In the genomic region with DNA sequence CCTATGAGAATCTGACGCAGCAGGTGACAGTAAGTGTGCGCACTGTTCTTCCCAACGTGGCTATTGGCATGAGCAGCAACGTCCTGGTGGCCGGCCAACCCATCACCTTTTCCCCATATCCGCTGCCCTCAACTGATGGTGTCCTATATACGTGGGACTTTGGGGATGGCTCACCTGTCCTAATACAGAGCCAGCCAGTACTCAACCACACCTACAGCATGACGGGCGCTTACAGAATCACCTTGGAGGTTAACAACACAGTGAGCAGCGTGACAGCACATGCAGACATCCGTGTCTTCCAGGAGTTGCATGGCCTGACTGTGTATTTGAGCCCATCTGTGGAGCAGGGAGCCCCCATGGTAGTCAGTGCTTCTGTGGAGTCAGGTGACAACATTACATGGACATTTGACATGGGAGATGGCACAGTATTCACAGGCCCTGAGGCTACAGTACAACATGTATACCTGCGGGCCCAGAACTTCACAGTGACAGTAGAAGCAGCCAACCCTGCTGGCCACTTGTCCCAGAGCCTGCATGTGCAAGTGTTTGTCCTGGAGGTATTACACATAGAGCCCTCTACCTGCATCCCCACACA, we compare ENCODE assay signal across 18 mouse cellular contexts. TPM values are rescaled to one million over a fixed set of nuclear protein-coding genes. Genes with fewer than 3 reads are reported as not detected.
DNase-seq lines count a peak whose midpoint lies in the region; ATAC-seq lines count a peak whose summit lies in the region.
"Had no signal": no experiment of that assay in that cellular context is flagged by ENCODE, and none has a peak within 500 bp of the region (broad histone marks: within the 10 kb centered on the region; RNA-seq: fewer than 3 reads in every experiment).

No protein-coding gene starts in this region.

- H3K4me2 ChIP-seq in limb, embryonic 12.5 days: no peak overlapping the region

- ATAC-seq in limb, embryonic 12.5 days (ENCODE audit: insufficient number of reproducible peaks, insufficient read depth, low FRiP score, low TSS enrichment, low read depth): no peak
- ATAC-seq: activated CD4-positive, CD25-positive, alpha-beta regulatory T cell, adult 4 months; CD4-positive, CD25-positive, alpha-beta regulatory T cell, adult 4 months; Patski had no signal

- 0 out of 2 replicates have a peak overlapping the region, but pooled peaks have one; percentile 1 for H3K9ac ChIP-seq in limb, embryonic 12.5 days (replicated peaks)

- H3K9me3 ChIP-seq in limb, embryonic 12.5 days: no peaks in the 10 kb centered on the region
- H3K9me3 ChIP-seq in limb, embryonic 10.5 days (replicated peaks): no peaks in the 10 kb centered on the region
- H3K9me3 ChIP-seq: G1E had no signal

- no peaks in the 10 kb centered on the region for H3K27me3 ChIP-seq in limb, embryonic 12.5 days
- no peaks in the 10 kb centered on the region for H3K27me3 ChIP-seq in limb, embryonic 10.5 days (ENCODE audit: low read depth, poor library complexity, severe bottlenecking)
- H3K27me3 ChIP-seq: CH12.LX, Patski had no signal

- no peak overlapping the region for H3K27ac ChIP-seq in limb, embryonic 12.5 days
- H3K27ac ChIP-seq in limb, embryonic 10.5 days: no peak overlapping the region

- peaks cover 96% of the 10 kb centered on the region for H3K36me3 ChIP-seq in limb, embryonic 12.5 days
- peaks cover 99% of the 10 kb centered on the region for H3K36me3 ChIP-seq in limb, embryonic 10.5 days

- DNase-seq in heart, adult 11 months: peak; percentile 91
- no peak for DNase-seq in heart, postnatal 4 days
- DNase-seq in limb, embryonic 10.5 days (ENCODE audit: low spot score): no peak
- DNase-seq: adrenal gland, adult 2 months; adrenal gland, adult 8-10 months; adrenal gland, postnatal 10 days; adrenal gland, postnatal 14 days; adrenal gland, postnatal 25 days; adrenal gland, postnatal 36 days; B cell, adult 2 months; cerebellum, adult 11 months; cerebellum, adult 18-20 months had no signal

- H3K4me1 ChIP-seq in limb, embryonic 12.5 days (replicated peaks): no peaks in the 10 kb centered on the region
- H3K4me1 ChIP-seq in limb, embryonic 10.5 days: no peaks in the 10 kb centered on the region

- no peak overlapping the region for H3K4me3 ChIP-seq in limb, embryonic 12.5 days (replicated peaks)
- H3K4me3 ChIP-seq in limb, embryonic 10.5 days: no peak overlapping the region

- WGBS in limb, embryonic 12.5 days: 93% methylated on average over 12 of the region's 12 CpGs
- 95% methylated on average over 12 of the region's 12 CpGs for WGBS in limb, embryonic 10.5 days

RNA-seq across cellular contexts. Expression of gene Pkd1, which starts 23.1 kb away (rescaled TPM):
- 10 to 100 TPM; 50.1 to 52.6 TPM for total RNA-seq in heart, postnatal 4 days (2021)
- polyA plus RNA-seq in limb, embryonic 12.5 days (2016; fragmentation: Nextera tagmentation; extraction: Ambion mirVana): 23.2 and 32.2 TPM in 2 replicates
- polyA plus RNA-seq in limb, embryonic 10.5 days (2016; fragmentation: Nextera tagmentation; extraction: Ambion mirVana): 18.9 and 24.7 TPM in 2 replicates

RNA-seq across cellular contexts. Expression of gene Rab26, which starts 38.7 kb away (rescaled TPM):
- total RNA-seq in heart, postnatal 4 days (2021): under 1 TPM; 0.27 to 0.38 TPM
- 3.2 and 4.0 TPM in 2 replicates for polyA plus RNA-seq in limb, embryonic 12.5 days (2016; fragmentation: Nextera tagmentation; extraction: Ambion mirVana)
- 2.4 and 3.8 TPM in 2 replicates for polyA plus RNA-seq in limb, embryonic 10.5 days (2016; fragmentation: Nextera tagmentation; extraction: Ambion mirVana)

RNA-seq across cellular contexts. Expression of gene Traf7, which starts 45.0 kb away (rescaled TPM):
- 100 to 1,000 TPM in 1 of 2 experiments, 10 to 100 TPM in 1; 97.6 to 106 TPM for total RNA-seq in heart, postnatal 4 days (2021)
- 97.4 and 101 TPM in 2 replicates for polyA plus RNA-seq in limb, embryonic 12.5 days (2016; fragmentation: Nextera tagmentation; extraction: Ambion mirVana)
- 125 and 136 TPM in 2 replicates for polyA plus RNA-seq in limb, embryonic 10.5 days (2016; fragmentation: Nextera tagmentation; extraction: Ambion mirVana)

RNA-seq across cellular contexts. Expression of gene Tsc2, which starts 59.7 kb away (rescaled TPM):
- 10 to 100 TPM; 82.9 to 87.9 TPM for total RNA-seq in heart, postnatal 4 days (2021)
- polyA plus RNA-seq in limb, embryonic 12.5 days (2016; fragmentation: Nextera tagmentation; extraction: Ambion mirVana): 68.6 and 77.7 TPM in 2 replicates
- polyA plus RNA-seq in limb, embryonic 10.5 days (2016; fragmentation: Nextera tagmentation; extraction: Ambion mirVana): 63.2 and 79.5 TPM in 2 replicates

RNA-seq across cellular contexts. Expression of gene Nthl1, which starts 59.7 kb away (rescaled TPM):
- 1 to 10 TPM; 4.0 TPM for total RNA-seq in heart, postnatal 4 days (2021)
- polyA plus RNA-seq in limb, embryonic 12.5 days (2016; fragmentation: Nextera tagmentation; extraction: Ambion mirVana): 23.3 and 24.9 TPM in 2 replicates
- polyA plus RNA-seq in limb, embryonic 10.5 days (2016; fragmentation: Nextera tagmentation; extraction: Ambion mirVana): 27.5 and 31.2 TPM in 2 replicates
